Mouse (Mus musculus): ENCODE results near the gene Cnksr3.
A peak's percentile ranks its signal among the peaks of the same experiment; 100 is the strongest.

The Cnksr3 gene

DNA sequence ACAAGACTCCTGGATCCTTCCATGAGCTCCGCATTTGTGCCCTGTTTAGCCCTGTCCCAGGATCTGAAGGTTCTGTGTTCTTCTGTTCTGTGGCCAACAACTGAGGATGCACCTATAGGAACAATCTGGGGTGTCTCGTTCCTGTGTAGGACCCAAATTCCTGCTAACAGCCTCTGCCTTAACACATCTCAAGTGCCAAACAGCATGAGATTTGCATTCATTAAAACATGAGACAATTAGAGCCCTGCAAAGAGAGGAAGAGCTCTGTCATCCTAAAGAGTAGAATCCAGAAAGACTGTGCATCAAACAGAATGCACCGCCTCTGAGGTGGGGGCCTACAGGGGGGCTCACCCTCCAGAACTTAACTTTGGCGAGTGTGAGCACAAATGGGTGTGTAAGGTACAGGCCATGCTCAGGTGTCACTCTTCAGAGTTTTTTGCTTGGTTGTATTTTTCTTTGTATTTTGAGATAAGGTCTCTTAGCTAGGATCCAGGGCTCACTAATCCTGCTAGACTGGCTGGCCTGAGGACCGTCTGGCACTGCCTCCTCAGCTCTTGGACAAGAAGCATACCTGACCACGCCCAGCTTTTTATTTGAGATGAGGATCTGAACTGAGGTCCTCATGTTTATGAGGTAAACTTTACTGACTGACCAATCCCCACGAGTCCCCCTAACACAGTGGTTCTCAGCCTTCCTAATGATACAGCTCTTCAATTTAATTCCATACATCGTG is 15.2 kb downstream of the Cnksr3 start:
- DNase-seq (ENCODE audit: low spot score in 2 of 2), result no peak

DNA sequence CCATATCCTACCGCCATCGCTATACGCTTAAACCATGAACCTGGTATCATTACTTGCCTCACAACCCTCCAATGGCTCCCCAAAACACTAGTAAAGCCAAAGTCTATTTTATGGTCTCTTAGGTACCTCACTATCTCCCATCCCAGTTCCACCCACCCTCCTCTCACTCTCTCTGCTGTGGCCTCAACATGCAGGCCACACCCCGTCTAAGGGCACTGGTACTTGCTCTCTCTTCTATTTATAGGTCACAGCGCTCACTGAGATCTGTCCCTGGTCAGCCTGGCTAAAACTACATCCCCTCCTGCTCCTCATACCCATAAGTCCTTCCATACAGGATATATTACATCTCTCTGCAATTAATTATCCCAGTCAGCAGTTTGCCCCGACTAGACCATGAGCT is 16.1 kb downstream of the Cnksr3 start:
- DNase-seq (ENCODE audit: low spot score in 2 of 2), result no peak

DNA sequence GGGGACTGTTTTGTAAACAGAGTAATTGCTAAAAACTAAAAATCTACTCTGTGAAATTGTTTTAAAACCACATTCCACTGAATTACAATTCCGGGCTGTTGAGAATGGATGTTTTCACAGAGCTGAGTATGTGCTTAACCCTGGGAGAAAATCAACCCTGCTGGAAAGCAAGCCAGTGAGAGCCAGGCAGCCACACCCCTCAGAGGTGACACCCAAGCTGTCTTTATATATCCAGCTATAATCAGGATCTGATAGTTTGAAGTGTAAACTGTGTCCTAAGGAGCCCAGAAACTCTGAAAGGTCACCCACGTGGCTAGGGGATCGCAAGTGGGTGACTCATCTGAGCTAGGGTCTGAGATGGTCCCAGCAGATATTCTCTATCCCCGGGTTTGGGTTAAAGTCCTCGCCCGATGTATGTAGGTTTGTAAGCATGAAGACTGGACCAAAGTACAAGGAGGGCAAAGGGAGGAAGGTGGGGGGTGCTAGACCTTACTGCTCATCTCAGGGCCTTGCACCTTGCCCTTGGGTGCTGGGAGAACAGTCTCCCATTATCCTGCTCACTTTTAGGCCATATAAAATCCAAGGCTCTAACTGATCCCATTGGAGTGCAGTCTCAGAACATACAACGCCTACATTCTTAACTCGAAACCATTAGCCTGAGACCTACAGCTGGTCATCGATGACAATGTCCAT is 20.2 kb downstream of the Cnksr3 start:
- no peak for DNase-seq (ENCODE audit: low spot score in 2 of 2)

DNA sequence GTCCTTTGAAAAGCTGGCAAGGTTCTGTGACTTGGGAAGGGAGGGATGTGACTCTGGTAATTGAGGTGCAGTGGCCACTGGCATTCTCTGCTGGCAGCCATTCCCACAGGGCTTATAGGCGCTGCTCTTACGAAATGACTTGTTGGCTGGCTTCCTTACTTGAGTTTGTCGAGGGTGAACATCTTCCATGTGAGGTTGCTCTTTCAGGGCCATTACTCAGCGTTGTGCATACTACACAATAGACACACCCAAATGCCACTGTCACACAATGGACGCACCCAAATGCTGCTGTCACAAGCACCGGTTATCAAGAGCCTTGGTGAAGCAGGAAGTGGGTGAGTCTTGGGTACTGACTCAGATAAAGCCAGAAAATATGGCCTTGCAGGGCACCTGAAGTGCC is 22.8 kb downstream of the Cnksr3 start:
- no peak for DNase-seq (ENCODE audit: low spot score in 2 of 2)

DNA sequence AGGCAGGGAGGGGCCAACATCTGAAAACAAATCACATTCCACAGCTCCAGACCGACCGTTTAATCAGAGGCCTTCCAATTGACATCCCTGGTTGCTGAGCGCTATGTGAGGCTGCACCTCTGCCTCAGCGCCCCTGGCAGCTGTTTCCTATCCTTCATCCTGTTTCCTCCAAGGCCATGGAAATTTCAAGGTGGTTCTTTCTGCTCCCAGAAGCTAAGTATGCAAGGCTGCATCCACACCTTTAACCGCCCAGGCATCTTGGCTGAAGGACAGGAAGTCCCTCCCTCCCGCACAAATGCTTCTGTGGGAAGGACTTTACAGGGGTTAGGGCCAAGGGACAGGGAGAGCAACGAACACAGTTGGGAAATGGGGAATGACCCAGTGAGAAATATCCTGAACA is 24.2 kb downstream of the Cnksr3 start:
- no peak for DNase-seq (ENCODE audit: low spot score in 2 of 2)

DNA sequence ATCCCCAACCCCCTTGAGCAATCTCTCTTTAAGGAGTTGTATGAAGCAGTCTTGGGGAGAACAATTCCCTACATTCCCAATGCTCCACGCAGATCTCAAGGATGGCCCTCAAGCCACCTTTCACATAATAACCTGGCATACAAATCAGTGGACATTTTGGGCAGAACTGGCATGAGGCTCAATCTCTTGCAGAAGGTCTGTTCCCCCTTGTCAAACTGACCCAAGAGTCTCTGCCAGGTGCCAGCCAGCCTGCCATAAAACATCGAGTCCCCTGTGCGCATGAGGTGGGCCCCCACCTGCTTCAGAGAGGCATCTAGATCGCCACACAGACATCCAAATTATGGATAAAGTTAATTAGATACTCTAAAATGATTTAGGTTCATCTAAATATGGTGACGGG is 25.0 kb downstream of the Cnksr3 start:
- no peak for DNase-seq (ENCODE audit: low spot score in 2 of 2)

DNA sequence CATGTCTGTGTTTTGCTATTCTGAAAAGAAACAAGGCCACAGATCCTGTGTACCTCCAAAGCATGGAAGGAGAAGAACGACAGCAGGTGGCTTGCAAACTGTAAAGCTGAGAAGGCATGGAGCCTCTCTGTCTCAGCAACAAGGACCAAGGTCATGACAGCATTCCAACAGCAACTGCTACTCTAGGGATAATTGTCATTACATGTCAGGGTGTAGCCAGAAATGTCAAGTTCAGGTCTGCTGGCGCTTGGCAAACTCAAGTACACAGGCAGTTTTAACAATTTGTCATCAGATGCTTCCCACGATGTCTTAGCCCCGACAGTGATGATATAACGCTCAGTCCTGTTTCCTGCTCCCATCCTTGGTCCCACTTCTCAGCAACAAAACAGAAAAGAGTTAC is 26.0 kb downstream of the Cnksr3 start:
- no peak for DNase-seq (ENCODE audit: low spot score in 2 of 2)

DNA sequence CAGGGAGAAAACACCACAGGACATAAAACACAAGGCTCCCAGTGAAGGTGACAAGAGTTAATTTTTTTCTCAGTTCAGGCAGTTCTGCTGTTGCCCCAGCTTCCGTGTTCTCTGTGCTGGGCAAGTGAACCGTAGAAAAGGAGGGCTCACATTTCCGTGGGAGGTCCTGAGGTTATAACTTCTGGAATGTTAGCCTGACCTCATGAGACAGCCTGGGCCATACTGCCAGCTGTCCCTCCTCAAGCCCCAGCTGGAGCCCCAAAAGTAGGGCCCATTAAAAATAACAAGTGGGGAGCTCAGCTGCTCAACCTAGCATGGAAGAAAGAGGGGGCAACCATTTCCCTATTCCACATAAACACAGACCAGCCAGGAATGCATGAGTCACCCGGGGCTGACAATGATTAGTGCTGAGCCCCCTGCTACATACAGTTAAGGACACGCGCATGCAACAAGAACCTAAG is 28.8 kb downstream of the Cnksr3 start:
- no peak for DNase-seq (ENCODE audit: low spot score in 2 of 2)

DNA sequence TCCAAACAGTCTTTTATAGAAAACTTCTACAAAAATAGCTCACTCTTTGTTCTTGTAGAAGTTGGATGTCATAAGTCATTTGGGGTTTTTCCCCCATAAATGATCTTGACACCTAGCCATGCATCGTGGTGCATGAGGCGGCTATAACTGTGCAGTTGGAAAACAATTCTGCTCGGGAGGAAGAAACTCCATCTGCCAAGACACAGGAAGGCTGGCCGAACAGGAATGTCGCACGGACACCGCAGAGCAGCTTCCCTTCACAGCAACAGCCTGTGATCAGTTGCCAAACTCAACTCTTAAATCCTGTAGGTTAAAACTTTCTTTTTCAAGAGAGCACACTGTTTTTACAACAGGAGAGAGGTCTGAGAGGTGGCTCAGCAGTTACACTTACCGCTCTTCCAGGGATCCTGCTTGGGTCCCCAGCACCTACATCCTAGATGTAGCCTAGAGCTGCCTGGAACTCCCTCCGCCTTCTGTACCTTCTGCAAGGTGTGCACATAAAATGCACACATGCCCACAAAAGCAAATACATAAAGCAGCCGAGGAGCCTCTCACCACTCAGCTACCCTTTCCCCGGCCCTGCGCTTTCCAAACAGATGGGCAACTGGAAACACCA is 29.4 kb downstream of the Cnksr3 start:
- DNase-seq (ENCODE audit: low spot score in 2 of 2), result no peak

DNA sequence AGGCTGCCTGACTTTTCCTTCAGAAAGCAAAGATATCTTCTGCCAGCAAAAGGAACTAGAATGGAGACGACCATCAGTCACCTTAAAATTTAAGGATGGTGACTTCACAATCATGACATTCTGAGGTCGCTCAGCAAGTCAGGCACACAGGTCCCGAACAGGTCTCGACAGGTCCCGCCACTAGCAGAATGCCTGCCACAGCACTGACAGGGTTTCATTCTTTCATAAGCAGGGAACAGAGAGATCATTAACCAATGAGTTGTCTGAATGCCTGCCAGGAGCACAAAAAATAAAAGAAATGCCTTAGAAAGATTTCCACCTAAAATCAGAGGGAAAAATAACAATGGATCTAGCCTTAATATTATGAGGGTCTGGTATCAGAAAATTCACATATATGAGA is 31.7 kb downstream of the Cnksr3 start:
- DNase-seq (ENCODE audit: low spot score in 2 of 2), result no peak

DNA sequence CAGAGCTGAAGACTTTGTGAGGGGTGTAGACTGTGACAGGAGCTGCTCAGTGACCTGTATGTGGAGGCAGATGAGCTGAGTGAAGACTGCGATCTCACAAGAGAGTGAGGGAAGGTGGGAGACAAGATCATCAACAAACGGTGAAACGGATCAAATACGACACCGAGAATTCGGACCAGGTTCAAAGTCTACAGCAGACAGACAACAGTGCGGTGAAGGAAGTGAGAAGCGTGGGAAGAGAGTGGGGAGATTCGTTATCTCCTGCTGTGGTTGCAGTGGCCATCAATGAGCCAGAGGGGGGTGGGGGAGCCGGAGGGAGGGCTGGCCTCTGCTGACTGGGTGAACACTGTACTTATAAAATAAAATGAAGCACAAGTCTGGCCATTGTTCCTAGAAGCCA is 33.5 kb downstream of the Cnksr3 start:
- DNase-seq (ENCODE audit: low spot score in 2 of 2), result no peak

DNA sequence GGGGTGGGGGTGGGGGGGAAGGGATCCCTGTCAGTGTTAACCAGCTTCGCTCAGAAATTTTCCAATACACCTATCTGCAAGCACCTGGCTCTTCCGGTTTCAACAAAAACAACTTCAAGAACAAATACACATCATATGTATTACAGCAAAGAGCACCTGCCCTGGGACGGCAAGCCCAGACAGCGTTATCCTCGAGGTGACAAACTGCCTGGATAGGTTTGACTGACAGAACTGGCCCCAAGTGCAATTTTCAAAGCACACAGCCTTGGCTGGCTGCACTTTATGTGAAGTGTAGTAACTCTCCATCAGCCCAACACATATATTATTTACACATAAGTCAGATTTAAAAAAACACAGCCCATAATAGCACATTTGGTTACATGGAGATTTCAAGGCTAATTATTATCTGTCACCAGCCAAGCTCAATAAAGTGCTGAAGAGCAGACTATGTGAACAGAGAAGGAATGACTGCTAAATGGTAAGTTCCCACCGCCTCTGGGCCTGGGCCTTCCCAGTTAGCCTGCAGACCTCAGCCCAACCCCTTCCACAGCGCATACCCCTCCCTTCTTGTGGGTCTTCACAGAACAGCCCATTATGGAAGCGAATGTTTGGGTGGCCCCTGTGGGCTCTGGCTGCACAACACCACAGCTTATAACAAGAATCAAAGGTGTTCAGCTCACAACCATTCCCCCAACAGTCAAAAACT is 35.7 kb downstream of the Cnksr3 start:
- DNase-seq (ENCODE audit: low spot score in 2 of 2), result no peak

DNA sequence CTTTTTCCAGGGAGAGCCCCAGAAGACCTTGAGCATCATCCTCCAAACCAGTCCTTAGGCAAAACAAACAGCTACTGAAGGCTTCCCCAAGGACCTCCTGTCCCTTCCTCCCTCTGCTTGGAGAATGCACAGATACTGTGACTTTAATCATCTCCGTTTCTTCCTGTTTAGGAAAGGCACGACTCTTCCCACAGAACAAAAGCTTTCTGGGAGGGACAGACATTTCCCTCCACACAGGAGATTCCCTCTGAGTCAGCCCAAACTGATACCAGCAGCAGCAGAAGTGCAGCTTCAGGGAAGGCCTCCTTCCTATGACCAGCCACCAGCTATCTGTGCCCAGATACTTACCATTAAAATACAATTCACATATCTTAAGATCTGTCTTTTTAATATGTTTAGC is 37.6 kb downstream of the Cnksr3 start:
- no peak for DNase-seq (ENCODE audit: low spot score in 2 of 2)

DNA sequence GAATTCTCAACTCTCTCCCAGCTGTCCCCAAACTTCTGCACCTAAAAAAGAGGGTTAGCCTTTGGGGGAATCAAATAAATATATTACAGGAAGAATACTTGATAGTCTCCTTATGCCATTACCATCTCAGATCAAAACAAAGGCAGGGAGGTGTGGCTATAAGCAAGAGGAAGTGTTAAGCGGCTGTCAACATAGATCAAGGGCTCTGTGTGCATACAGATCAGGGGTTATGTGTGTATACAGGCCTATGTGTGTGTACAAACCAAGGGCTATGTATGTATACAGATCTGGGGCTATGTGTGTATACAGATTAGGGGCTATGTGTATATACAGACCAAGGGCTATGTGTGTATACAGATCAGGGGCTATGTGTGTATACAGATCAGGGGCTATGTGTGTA is 38.9 kb downstream of the Cnksr3 start:
- no peak for DNase-seq (ENCODE audit: low spot score in 2 of 2)

DNA sequence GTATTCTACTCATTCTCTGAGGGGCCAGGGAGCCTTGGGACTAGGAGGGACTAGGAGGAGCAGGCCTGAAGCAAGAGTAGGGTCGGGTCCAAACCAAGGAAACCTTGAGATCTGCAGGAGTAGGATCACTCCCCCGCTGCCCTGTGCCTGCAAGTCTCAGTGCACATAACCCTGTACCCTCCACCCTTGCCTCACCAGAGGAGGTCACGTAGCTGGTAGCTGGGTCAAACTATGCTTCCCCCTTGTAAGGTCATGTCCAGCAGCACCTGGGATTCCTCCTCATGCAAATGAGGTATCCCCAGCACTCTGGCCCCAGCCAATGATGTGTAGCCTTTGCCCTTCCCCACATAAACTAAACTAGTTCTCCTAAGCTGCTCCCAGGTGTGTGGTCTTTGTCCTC is 41.6 kb downstream of the Cnksr3 start:
- DNase-seq (ENCODE audit: low spot score in 2 of 2), result no peak

DNA sequence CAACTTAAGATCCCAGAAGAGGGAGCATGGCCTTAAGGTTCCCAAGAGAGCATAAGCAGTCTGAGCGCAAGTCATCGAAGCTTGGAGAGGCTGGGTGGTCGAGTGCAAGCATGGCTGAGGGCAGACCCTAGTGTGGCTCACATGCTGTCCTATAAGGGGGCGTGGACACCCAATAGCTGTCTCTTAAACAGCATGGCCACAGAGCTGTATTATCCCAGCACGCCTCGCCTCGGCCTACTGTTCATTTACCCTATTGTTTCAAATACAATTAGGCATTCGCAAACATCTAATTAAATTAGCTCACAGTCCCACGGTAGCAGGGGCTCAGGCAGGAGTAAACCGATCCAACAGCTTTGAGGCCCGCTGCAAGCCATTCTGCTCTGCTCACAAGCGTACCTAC is 49.0 kb downstream of the Cnksr3 start:
- DNase-seq (ENCODE audit: low spot score in 2 of 2), result no peak

DNA sequence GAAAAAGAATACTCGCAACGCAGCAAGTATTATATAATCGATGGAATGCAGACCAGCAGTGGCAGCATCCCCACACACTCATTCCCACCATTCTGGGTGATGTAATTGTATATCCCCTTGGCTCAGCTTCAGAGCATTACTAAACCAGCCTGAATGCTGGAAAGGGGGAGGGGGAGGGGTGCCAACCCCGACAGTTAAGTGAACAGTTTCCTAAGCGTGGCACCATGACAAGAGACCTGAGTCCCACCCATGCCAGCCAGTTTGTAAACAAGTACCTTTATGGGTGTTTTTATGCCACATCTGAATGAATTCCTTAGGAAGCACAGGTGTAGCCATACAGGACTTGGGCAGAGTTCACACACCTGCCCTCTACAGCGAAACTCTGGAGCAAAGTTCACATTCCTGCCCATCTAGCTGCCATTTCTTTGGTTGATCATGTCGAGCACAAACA is 53.0 kb downstream of the Cnksr3 start:
- peak in 1 of 2 experiments; percentile 30 for DNase-seq (ENCODE audit: low spot score in 2 of 2)

DNA sequence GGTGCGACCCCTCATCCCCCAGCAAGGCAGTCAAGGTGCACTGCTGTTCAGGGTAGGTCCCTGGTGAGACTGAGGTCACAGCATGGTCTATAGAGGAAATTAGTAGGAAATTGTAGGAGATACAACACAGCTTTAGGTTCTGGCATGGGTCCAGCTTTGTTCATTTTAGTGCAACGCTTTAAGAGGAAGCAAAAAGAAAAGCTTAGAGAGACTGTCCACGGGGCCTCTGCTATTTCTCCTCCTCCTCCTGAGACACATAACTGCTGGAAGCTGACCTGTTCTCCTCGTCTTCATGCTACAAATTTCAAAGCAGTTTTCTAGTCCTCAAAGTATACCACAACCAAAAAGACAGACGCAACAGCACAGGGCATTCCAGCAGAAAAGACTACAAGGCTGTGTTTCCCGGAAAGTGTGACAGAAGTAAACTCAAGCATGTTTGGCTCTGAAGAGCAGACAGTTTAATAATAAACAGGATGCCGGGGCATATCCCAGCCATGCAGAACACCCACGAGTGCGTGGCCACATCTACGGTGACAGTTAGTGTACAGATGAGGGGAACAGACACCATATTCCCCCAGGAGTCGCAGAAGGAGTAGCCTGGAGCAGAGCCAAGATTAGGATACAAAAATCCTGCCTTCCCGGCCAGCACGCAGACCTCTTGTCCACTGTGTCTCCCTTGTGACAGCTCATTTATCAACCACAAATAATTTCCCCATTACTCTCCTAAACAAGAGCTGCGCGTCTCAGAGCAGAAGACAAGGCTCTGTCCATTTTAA is 53.6 kb downstream of the Cnksr3 start:
- peak in 1 of 2 experiments; percentile 34 for DNase-seq (ENCODE audit: low spot score in 2 of 2)

DNA sequence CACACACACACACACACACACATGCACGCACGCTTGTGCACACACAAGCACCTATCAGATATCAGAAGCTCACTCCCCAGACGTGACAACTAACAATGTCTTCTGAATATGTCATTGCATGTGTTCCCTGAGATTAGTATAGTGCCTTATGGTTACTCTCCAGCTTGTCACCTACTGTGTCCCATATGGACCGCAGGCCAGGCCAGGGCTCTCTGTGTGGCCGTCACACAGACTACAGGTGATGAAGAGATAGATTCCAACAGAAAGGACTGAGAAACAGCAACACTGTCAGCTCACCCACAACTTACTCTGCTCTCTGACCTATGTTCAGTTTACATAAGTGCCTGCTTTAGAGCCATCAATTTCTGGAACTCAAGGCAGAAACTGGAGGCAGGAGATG is 57.2 kb downstream of the Cnksr3 start:
- DNase-seq (ENCODE audit: low spot score in 2 of 2), result no peak

DNA sequence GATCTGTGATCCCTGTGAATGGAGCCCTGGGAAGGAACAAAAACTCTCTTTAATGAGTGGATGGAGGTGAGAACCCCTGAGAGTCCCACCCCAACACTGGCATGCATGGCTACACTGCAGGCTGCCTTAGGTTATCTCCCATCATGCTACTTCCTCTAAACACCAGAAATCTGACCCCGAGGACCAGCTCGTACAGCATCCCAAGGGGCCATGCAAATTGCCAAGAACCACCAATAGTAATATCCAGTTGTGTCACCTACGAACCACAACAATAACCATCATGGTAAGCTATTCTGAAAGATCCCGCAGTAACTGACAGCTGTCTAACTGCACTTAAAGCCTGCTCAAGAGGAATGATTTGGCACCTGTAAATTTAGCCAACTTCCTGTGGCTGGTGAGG is 59.1 kb downstream of the Cnksr3 start:
- no peak for DNase-seq (ENCODE audit: low spot score in 2 of 2)
